Mouse (Mus musculus) hindbrain, embryonic 14.5 days (tissue): ENCODE measurements around the gene Prrc2a. TPM values are rescaled to one million over a fixed set of nuclear protein-coding genes. Genes with fewer than 3 reads are reported as not detected.
"Not testable (repeated sequence)": the region's sequence is repeated elsewhere in the genome, so short reads cannot be mapped to it uniquely, and the experiment has no call there.

Experiments
- ATAC-seq: fragments of 200-750 bp; cut with Nextera tagmentation; 2 replicates; pipeline ENCODE4 v1.8.0; 2017; ENCODE audit warnings: moderate number of reproducible peaks, mild to moderate bottlenecking, moderate TSS enrichment, moderate library complexity; ENCODE audit not compliant: low FRiP score
- DNase-seq: peaks from one replicate; pipeline ENCODE4 v3.0.0-alpha.2; 2015; ENCODE audit warnings: low spot score
- H3K27ac ChIP-seq: fragments of 300-500 bp; sonication (generic); 2 replicates; pipeline ENCODE4 v1.5.1; 2014; ENCODE audit warnings: mild to moderate bottlenecking, moderate library complexity
- H3K27me3 ChIP-seq: fragments of 300-500 bp; sonication (generic); 2 replicates; pipeline ENCODE4 v1.6.1; 2014; ENCODE audit warnings: mild to moderate bottlenecking, low read length, mixed read lengths; ENCODE audit not compliant: control insufficient read depth, insufficient read depth
- H3K36me3 ChIP-seq: fragments of 300-500 bp; sonication (generic); replicated peaks from 2 replicates; pipeline ENCODE4 v1.6.1; 2014; ENCODE audit not compliant: control insufficient read depth, insufficient read depth
- H3K4me1 ChIP-seq: fragments of 300-500 bp; sonication (generic); replicated peaks from 2 replicates; pipeline ENCODE4 v1.6.1; 2014; ENCODE audit warnings: antibody characterized with exemption, low read length, mixed read lengths; ENCODE audit not compliant: control insufficient read depth, insufficient read depth
- H3K4me2 ChIP-seq: fragments of 300-500 bp; sonication (generic); replicated peaks from 2 replicates; pipeline ENCODE4 v1.6.1; 2014; ENCODE audit warnings: mild to moderate bottlenecking, moderate library complexity
- H3K4me3 ChIP-seq: fragments of 300-500 bp; sonication (generic); replicated peaks from 2 replicates; pipeline ENCODE4 v1.5.1; 2014; ENCODE audit warnings: mild to moderate bottlenecking, low read length
- H3K9ac ChIP-seq: fragments of 300-500 bp; sonication (generic); 2 replicates; pipeline ENCODE4 v1.6.1; 2014
- H3K9me3 ChIP-seq: fragments of 300-500 bp; sonication (generic); 2 replicates; pipeline ENCODE4 v1.6.1; 2016; ENCODE audit warnings: low read length; ENCODE audit not compliant: control insufficient read depth
- WGBS: fragments of 180-500 bp; shearing (Covaris S2); extraction: QIAGEN DNeasy Blood & Tissue Kit; methylation state at CpG from one replicate; pipeline ENCODE4 v1.1.7; 2014; 5-methylcytosine and 5-hydroxymethylcytosine counted together
- polyA plus RNA-seq: library from polyadenylated mRNA; unstranded; fragments of >200 nt; fragmentation: Nextera tagmentation; extraction: Ambion mirVana; gene quantifications from 2 replicates; pipeline ENCODE4 v1.2.1, GENCODE M21; 2014

Gene Prrc2a
- polyA plus RNA-seq, 1 experiment from 2014 or later: 168 TPM

- H3K27ac ChIP-seq, H3K9ac ChIP-seq, H3K27me3 ChIP-seq, DNase-seq, ATAC-seq, H3K4me2 ChIP-seq, H3K9me3 ChIP-seq, H3K4me3 ChIP-seq: not testable (repeated sequence)
- Histone ChIP-seq H3K4me1 (peaks cover 25% of the 10 kb centered on the region), H3K36me3 (peaks cover 30% of the 10 kb centered on the region)
- WGBS: 95% methylated on average over 12 of the region's 12 CpGs
Measured at GRCm38 (mm10) chr17:35124261-35124896, 40.3 kb downstream of the Prrc2a start.

GRCm38 (mm10) chr17:35123287-35123686 lies 41.4 kb downstream of the Prrc2a start:
- H3K4me1 ChIP-seq: peaks cover 25% of the 10 kb centered on the region

DNA sequence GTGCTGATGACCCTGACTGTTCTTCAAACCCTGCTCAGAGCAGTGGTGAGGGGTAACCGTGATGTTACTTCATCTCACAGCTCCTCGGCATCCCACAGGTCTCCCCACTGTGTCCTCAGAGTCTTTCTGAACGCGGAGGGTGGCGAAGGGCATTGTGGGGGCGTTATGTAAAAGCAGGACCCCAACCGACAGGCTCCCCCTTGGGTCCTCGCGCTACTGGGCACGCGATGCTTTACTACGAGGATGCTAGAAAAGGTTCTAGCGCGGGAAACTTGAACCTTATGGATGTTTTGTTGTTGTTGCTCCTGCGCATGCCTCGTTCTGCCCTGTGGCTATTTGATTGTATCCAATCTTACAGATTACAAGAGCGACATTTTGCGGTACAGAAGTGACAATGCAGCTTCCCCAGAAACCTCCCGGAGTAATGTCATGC lies 42.8 kb downstream of the Prrc2a start, which contains the start of gene Csnk2b:
TSS of gene Csnk2b (minus strand) at position 183 of the 433 bp plus-strand sequence.
- under 1% methylated on average over 19 of the region's 19 CpGs for WGBS
- Histone ChIP-seq H3K27ac (peak within 1 kb of the TSS; percentile 84), H3K27me3 (no peaks in the 10 kb centered on the region), H3K36me3 (peaks cover 48% of the 10 kb centered on the region), H3K9ac (peak within 1 kb of the TSS; percentile 94), H3K4me1 (peaks cover 20% of the 10 kb centered on the region), H3K9me3 (no peaks in the 10 kb centered on the region), H3K4me2 (peak within 1 kb of the TSS; percentile 97), H3K4me3 (peak within 1 kb of the TSS; percentile 94)
- DNase-seq (peak; percentile 84), ATAC-seq (peak; percentile 10; the same call in 1 of the 2 replicates)

More at GRCm38 (mm10) chr17:35123287-35123686, 41.4 kb downstream of the Prrc2a start:
- 92% methylated on average over 9 of the region's 9 CpGs for WGBS
- H3K27me3 ChIP-seq, H3K27ac ChIP-seq, H3K4me2 ChIP-seq, H3K4me3 ChIP-seq, ATAC-seq, H3K9ac ChIP-seq, DNase-seq, H3K9me3 ChIP-seq: not testable (repeated sequence)
- peaks cover 34% of the 10 kb centered on the region for H3K36me3 ChIP-seq

GRCm38 (mm10) chr17:35121143-35121799 lies 43.4 kb downstream of the Prrc2a start, which contains the start of gene Gpank1:
Gene Gpank1, plus strand, starts transcription at chr17:35121455.
- WGBS: under 1% methylated on average over 50 of the region's 50 CpGs
- no peaks in the 10 kb centered on the region for H3K27me3 ChIP-seq
- H3K36me3 ChIP-seq: peaks cover 53% of the 10 kb centered on the region
- H3K4me3 ChIP-seq: peak within 1 kb of the TSS; percentile 94
- DNase-seq: peak; percentile 99
- peaks cover 16% of the 10 kb centered on the region for H3K4me1 ChIP-seq
- peak; percentile 96 for ATAC-seq
- H3K4me2 ChIP-seq: peak within 1 kb of the TSS; percentile 97
- H3K27ac ChIP-seq: peak within 1 kb of the TSS; percentile 84
- H3K9me3 ChIP-seq: no peaks in the 10 kb centered on the region
- H3K9ac ChIP-seq: peak within 1 kb of the TSS; percentile 94

- H3K4me2 ChIP-seq: peak overlapping the region; percentile 97
- 1% methylated on average over 33 of the region's 33 CpGs for WGBS
- DNase-seq (no peak), ATAC-seq (no peak)
- peak overlapping the region; percentile 94 for H3K9ac ChIP-seq
- peak overlapping the region; percentile 94 for H3K4me3 ChIP-seq
- no peaks in the 10 kb centered on the region for H3K9me3 ChIP-seq
- peak overlapping the region; percentile 63 for H3K27ac ChIP-seq
- peaks cover 16% of the 10 kb centered on the region for H3K4me1 ChIP-seq
- H3K36me3 ChIP-seq: peaks cover 58% of the 10 kb centered on the region
- H3K27me3 ChIP-seq: no peaks in the 10 kb centered on the region
Measured at GRCm38 (mm10) chr17:35120745-35121142, 44.0 kb downstream of the Prrc2a start.

DNA sequence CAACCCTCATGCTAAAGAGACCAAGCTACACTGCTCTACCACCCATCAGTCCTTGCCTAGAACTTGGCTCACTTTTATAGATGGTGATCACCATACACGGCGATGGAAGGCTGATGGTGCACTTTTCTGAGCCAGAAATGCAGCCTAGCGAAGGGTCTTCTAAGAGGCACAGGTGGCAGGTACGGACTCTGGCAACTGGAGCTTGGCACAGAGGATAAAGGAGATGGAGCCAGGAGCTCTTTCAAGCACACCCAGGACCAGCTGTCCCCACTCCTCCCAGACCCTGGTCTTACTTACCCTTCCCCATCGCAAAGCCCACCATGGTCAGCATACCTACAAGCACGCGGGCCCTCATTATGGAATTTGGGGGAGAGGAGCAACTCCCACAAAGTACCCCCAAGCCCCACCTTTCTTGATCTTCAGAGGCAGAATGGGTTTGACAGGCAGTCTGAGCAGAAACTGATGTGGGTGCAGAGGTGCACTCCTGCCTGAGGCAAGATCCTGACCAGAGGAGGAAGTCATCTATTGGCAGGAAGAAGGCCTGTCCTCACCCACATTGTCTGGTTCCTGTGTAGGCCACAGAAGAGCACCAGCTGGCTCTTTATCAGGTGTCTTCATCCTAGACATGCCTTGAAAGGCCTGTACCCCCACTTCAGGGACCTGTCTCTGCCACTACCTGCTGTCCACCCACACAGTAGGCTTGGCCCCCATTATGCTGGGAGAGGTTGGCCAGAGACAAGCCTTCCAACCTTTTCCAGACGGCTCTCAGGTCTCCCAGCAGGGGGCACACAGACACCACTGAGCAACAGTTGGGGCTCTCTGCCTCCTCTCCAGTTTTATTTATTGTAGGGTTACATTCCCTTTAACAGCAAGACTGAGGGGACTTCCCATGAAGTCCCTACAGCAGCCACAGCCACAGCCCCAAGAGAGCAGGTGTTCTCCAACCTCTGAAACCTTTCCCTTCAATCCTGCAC lies 49.4 kb downstream of the Prrc2a start, which contains the start of gene Ly6g5b:
TSS of gene Ly6g5b (minus strand) at position 383 of the 974 bp plus-strand sequence.
- Histone ChIP-seq H3K4me3 (no peak within 1 kb of the TSS), H3K9me3 (no peaks in the 10 kb centered on the region), H3K27ac (no peak within 1 kb of the TSS), H3K27me3 (no peaks in the 10 kb centered on the region), H3K4me2 (no peak within 1 kb of the TSS), H3K36me3 (peaks cover 62% of the 10 kb centered on the region), H3K9ac (no peak within 1 kb of the TSS), H3K4me1 (peaks cover 6% of the 10 kb centered on the region)
- DNase-seq (no peak), ATAC-seq (0 out of 2 replicates have a peak, but pooled peaks have one; percentile 18)
- 89% methylated on average over 8 of the region's 8 CpGs for WGBS

- 69% methylated on average over 9 of the region's 9 CpGs for WGBS
- H3K36me3 ChIP-seq: peaks cover 33% of the 10 kb centered on the region
- ATAC-seq (no peak), DNase-seq (no peak)
- H3K9me3 ChIP-seq: no peaks in the 10 kb centered on the region
- no peak overlapping the region for H3K4me2 ChIP-seq
- H3K27me3 ChIP-seq: no peaks in the 10 kb centered on the region
- no peak overlapping the region for H3K4me3 ChIP-seq
- no peaks in the 10 kb centered on the region for H3K4me1 ChIP-seq
- H3K27ac ChIP-seq: no peak overlapping the region
- H3K9ac ChIP-seq: no peak overlapping the region
Measured at GRCm38 (mm10) chr17:35111774-35112173, 52.9 kb downstream of the Prrc2a start.

GRCm38 (mm10) chr17:35108097-35108496 lies 56.6 kb downstream of the Prrc2a start, which contains the start of gene Ly6g5c:
Gene Ly6g5c, plus strand, starts transcription at chr17:35108279.
- Histone ChIP-seq H3K4me2 (no peak within 1 kb of the TSS), H3K27ac (no peak within 1 kb of the TSS), H3K9me3 (no peaks in the 10 kb centered on the region), H3K27me3 (no peaks in the 10 kb centered on the region), H3K36me3 (peaks cover 17% of the 10 kb centered on the region), H3K4me1 (no peaks in the 10 kb centered on the region), H3K9ac (no peak within 1 kb of the TSS), H3K4me3 (no peak within 1 kb of the TSS)
- no peak for ATAC-seq
- DNase-seq: no peak
- WGBS: 82% methylated on average over 6 of the region's 6 CpGs
